Mouse (Mus musculus): ENCODE data around the gene Cdh23.
A peak's percentile ranks its signal among the peaks of the same experiment; 100 is the strongest.

- TF ChIP-seq CTCF (IDR thresholded peaks at IDR 0.05; ENCODE audit: borderline replicate concordance, extremely low read depth, insufficient read depth, insufficient read length) (no peak), POLR2A (IDR thresholded peaks at IDR 0.05; ENCODE audit: borderline replicate concordance, extremely low read depth, insufficient read depth, insufficient read length, poor library complexity, severe bottlenecking) (peak; percentile 83)
Measured at GRCm38 (mm10) chr10:60277207-60278005, 418.9 kb downstream of the Cdh23 start, which contains the start of gene Psap.

All from brain, embryonic 14.5 days (tissue).